Mouse (Mus musculus): Measurements from ENCODE around the gene Cpe. TPM values are rescaled to one million over a fixed set of nuclear protein-coding genes. Genes with fewer than 3 reads are reported as not detected.
"Not testable (repeated sequence)": the region's sequence is repeated elsewhere in the genome, so short reads cannot be mapped to it uniquely, and the experiment has no call there.

Cpe gene
- polyA plus RNA-seq, 1 experiment from 2014 or later = 723 TPM

GRCm38 (mm10) chr8:64671937-64672336, 20.9 kb downstream of the Cpe start:
- Histone ChIP-seq H3K9ac (no peak overlapping the region), H3K4me1 (replicated peaks) (peaks cover 6% of the 10 kb centered on the region), H3K9me3 (no peaks in the 10 kb centered on the region), H3K4me3 (no peak overlapping the region), H3K4me2 (no peak overlapping the region), H3K27me3 (no peaks in the 10 kb centered on the region), H3K27ac (replicated peaks) (no peak overlapping the region), H3K36me3 (no peaks in the 10 kb centered on the region)
- WGBS = 12% methylated on average over 1 of the region's 1 CpGs
- no peak for ATAC-seq (ENCODE audit: low FRiP score, low read depth)

DNA sequence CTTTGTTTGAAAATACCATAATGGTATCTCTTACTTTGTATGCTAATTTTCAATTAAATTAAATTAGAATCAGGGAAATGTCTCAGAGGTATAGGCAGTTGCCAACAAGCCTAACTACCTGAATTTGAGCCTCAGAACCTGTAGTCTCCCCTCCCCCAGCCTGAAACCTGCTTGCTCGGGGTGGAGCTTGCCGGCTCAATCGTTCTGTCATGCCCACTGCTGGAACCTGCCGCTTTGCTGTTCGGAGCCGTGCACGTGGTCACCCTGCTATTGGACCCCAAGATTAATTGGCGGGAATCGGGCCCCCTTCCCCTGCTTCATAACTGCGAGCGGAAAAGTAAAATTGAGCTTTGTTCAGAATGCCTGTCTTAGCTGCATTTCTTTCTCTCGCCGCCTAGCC, 26.5 kb downstream of the Cpe start:
- H3K9me3 ChIP-seq; H3K4me3 ChIP-seq; H3K9ac ChIP-seq; ATAC-seq (ENCODE audit: low FRiP score, low read depth); H3K4me1 ChIP-seq (replicated peaks); H3K4me2 ChIP-seq; H3K27ac ChIP-seq (replicated peaks); H3K27me3 ChIP-seq; H3K36me3 ChIP-seq: not testable (repeated sequence)
- WGBS = 55% methylated on average over 13 of the region's 13 CpGs

DNA sequence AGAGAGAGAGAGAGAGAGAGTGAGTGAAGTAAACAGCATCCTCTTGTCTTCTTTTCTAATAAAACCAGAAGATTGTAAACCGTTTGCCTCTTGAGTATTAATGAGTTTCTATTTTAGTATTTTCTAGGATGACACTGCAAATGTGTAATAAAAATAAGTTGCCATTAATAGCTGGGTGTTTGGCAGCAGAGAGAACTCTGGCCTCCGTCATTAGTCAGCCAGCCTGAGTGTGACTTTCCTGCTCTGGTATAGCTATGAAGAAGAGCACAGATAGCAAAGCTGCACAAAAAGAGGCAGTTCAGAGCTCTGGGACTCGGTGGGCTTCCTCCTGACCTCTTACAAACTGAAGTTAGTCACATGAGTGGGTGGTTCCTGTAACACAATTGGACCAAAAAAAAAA, 27.3 kb downstream of the Cpe start:
- no peaks in the 10 kb centered on the region for H3K36me3 ChIP-seq
- no peak overlapping the region for H3K27ac ChIP-seq (replicated peaks)
- H3K9ac ChIP-seq = no peak overlapping the region
- H3K4me1 ChIP-seq (replicated peaks) = peaks cover 5% of the 10 kb centered on the region; the same call in 1 of the 2 replicates
- H3K4me2 ChIP-seq = no peak overlapping the region
- ATAC-seq (ENCODE audit: low FRiP score, low read depth) = no peak
- no peak overlapping the region for H3K4me3 ChIP-seq
- no peaks in the 10 kb centered on the region for H3K9me3 ChIP-seq
- no peaks in the 10 kb centered on the region for H3K27me3 ChIP-seq
- WGBS = 60% methylated on average over 3 of the region's 3 CpGs

GRCm38 (mm10) chr8:64664811-64665210, 28.0 kb downstream of the Cpe start:
- no peak for ATAC-seq (ENCODE audit: low FRiP score, low read depth)
- WGBS = 62% methylated on average over 3 of the region's 3 CpGs

GRCm38 (mm10) chr8:64664350-64664749, 28.5 kb downstream of the Cpe start:
- Histone ChIP-seq H3K27ac (replicated peaks) (no peak overlapping the region), H3K27me3 (no peaks in the 10 kb centered on the region), H3K4me2 (no peak overlapping the region), H3K9me3 (no peaks in the 10 kb centered on the region), H3K9ac (no peak overlapping the region), H3K4me3 (no peak overlapping the region), H3K4me1 (replicated peaks) (peaks cover 11% of the 10 kb centered on the region; the same call in 1 of the 2 replicates), H3K36me3 (no peaks in the 10 kb centered on the region)
- no peak for ATAC-seq (ENCODE audit: low FRiP score, low read depth)
- WGBS = 46% methylated on average over 2 of the region's 2 CpGs

More at GRCm38 (mm10) chr8:64664811-64665210, 28.0 kb downstream of the Cpe start:
- H3K27ac ChIP-seq (replicated peaks) = no peak overlapping the region
- H3K4me3 ChIP-seq = no peak overlapping the region
- H3K27me3 ChIP-seq = no peaks in the 10 kb centered on the region
- no peak overlapping the region for H3K4me2 ChIP-seq
- H3K9me3 ChIP-seq = no peaks in the 10 kb centered on the region
- peaks cover 8% of the 10 kb centered on the region; the same call in 1 of the 2 replicates for H3K4me1 ChIP-seq (replicated peaks)
- H3K9ac ChIP-seq = no peak overlapping the region
- no peaks in the 10 kb centered on the region for H3K36me3 ChIP-seq

GRCm38 (mm10) chr8:64659097-64659496, 33.8 kb downstream of the Cpe start:
- no peak overlapping the region for H3K9ac ChIP-seq
- H3K27ac ChIP-seq (replicated peaks) = no peak overlapping the region; the same call in 1 of the 2 replicates
- no peaks in the 10 kb centered on the region for H3K27me3 ChIP-seq
- no peak for ATAC-seq (ENCODE audit: low FRiP score, low read depth)
- WGBS = 80% methylated on average over 5 of the region's 5 CpGs
- no peak overlapping the region for H3K4me3 ChIP-seq
- H3K9me3 ChIP-seq = no peaks in the 10 kb centered on the region
- H3K4me1 ChIP-seq (replicated peaks) = peaks cover 20% of the 10 kb centered on the region; the same call in 1 of the 2 replicates
- H3K36me3 ChIP-seq = 0 out of 2 replicates have a peak, but pooled peaks cover under 1% of the 10 kb centered on the region
- H3K4me2 ChIP-seq = no peak overlapping the region

GRCm38 (mm10) chr8:64657980-64658401, 34.9 kb downstream of the Cpe start:
- H3K4me3 ChIP-seq = no peak overlapping the region
- no peak overlapping the region for H3K4me2 ChIP-seq
- no peaks in the 10 kb centered on the region for H3K27me3 ChIP-seq
- H3K4me1 ChIP-seq (replicated peaks) = peaks cover 20% of the 10 kb centered on the region; the same call in 1 of the 2 replicates
- no peak overlapping the region for H3K9ac ChIP-seq
- 0 out of 2 replicates have a peak, but pooled peaks cover 4% of the 10 kb centered on the region for H3K36me3 ChIP-seq
- peak overlapping the region; percentile 52 for H3K27ac ChIP-seq (replicated peaks)
- WGBS = 69% methylated on average over 4 of the region's 4 CpGs
- ATAC-seq (ENCODE audit: low FRiP score, low read depth) = no peak
- no peaks in the 10 kb centered on the region for H3K9me3 ChIP-seq

GRCm38 (mm10) chr8:64657517-64657916, 35.3 kb downstream of the Cpe start:
- no peak overlapping the region for H3K9ac ChIP-seq
- H3K4me2 ChIP-seq = no peak overlapping the region
- peaks cover 20% of the 10 kb centered on the region; the same call in 1 of the 2 replicates for H3K4me1 ChIP-seq (replicated peaks)
- H3K4me3 ChIP-seq = no peak overlapping the region
- no peak for ATAC-seq (ENCODE audit: low FRiP score, low read depth)
- H3K27ac ChIP-seq (replicated peaks) = no peak overlapping the region
- WGBS = 18% methylated on average over 7 of the region's 7 CpGs
- H3K9me3 ChIP-seq = no peaks in the 10 kb centered on the region
- H3K27me3 ChIP-seq = no peaks in the 10 kb centered on the region
- H3K36me3 ChIP-seq = 0 out of 2 replicates have a peak, but pooled peaks cover 4% of the 10 kb centered on the region

GRCm38 (mm10) chr8:64655887-64656286, 37.0 kb downstream of the Cpe start:
- ATAC-seq (ENCODE audit: low FRiP score, low read depth) = no peak
- H3K27ac ChIP-seq (replicated peaks) = no peak overlapping the region

DNA sequence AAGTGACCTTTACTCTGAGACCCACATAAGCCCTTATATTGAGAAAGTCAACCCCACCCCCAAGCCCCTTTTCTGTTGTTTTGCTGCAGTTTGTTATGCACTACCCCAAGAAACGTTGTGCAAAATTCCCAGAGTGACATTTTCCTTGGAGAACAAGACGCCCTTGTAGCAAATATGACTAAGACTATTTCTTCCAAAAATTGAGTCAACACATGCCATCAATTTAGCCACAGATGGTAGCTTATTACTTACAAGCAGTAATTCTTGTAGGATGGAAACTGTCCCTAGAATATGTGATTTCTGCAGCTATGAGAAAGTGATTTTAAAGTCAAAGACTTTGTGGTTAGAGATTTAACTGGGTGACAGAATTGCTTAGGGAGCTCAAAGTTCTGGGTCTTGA, 37.8 kb downstream of the Cpe start:
- Histone ChIP-seq H3K4me1 (replicated peaks) (peaks cover 20% of the 10 kb centered on the region; the same call in 1 of the 2 replicates), H3K4me2 (no peak overlapping the region), H3K27ac (replicated peaks) (no peak overlapping the region), H3K27me3 (no peaks in the 10 kb centered on the region), H3K9ac (no peak overlapping the region), H3K4me3 (no peak overlapping the region), H3K36me3 (0 out of 2 replicates have a peak, but pooled peaks cover 4% of the 10 kb centered on the region), H3K9me3 (no peaks in the 10 kb centered on the region)
- 74% methylated on average over 2 of the region's 2 CpGs for WGBS
- ATAC-seq (ENCODE audit: low FRiP score, low read depth) = no peak

More at GRCm38 (mm10) chr8:64655887-64656286, 37.0 kb downstream of the Cpe start:
- no peaks in the 10 kb centered on the region for H3K9me3 ChIP-seq
- no peak overlapping the region for H3K4me3 ChIP-seq
- no peak overlapping the region for H3K9ac ChIP-seq
- peaks cover 20% of the 10 kb centered on the region; the same call in 1 of the 2 replicates for H3K4me1 ChIP-seq (replicated peaks)
- H3K27me3 ChIP-seq = no peaks in the 10 kb centered on the region
- H3K4me2 ChIP-seq = no peak overlapping the region
- H3K36me3 ChIP-seq = 0 out of 2 replicates have a peak, but pooled peaks cover 4% of the 10 kb centered on the region
- WGBS = 77% methylated on average over 6 of the region's 6 CpGs

GRCm38 (mm10) chr8:64652285-64652684, 40.6 kb downstream of the Cpe start:
- H3K36me3 ChIP-seq = 0 out of 2 replicates have a peak, but pooled peaks cover 4% of the 10 kb centered on the region
- no peaks in the 10 kb centered on the region; the same call in 1 of the 2 replicates for H3K4me1 ChIP-seq (replicated peaks)
- H3K27me3 ChIP-seq = no peaks in the 10 kb centered on the region
- no peak overlapping the region for H3K4me3 ChIP-seq
- no peak for ATAC-seq (ENCODE audit: low FRiP score, low read depth)
- H3K4me2 ChIP-seq = no peak overlapping the region
- no peaks in the 10 kb centered on the region for H3K9me3 ChIP-seq
- no peak overlapping the region for H3K27ac ChIP-seq (replicated peaks)
- H3K9ac ChIP-seq = no peak overlapping the region

GRCm38 (mm10) chr8:64648063-64648462, 44.8 kb downstream of the Cpe start:
- ATAC-seq (ENCODE audit: low FRiP score, low read depth) = no peak
- Histone ChIP-seq H3K9ac (no peak overlapping the region), H3K27ac (replicated peaks) (no peak overlapping the region), H3K27me3 (no peaks in the 10 kb centered on the region), H3K36me3 (no peaks in the 10 kb centered on the region), H3K4me3 (no peak overlapping the region), H3K4me1 (replicated peaks) (peaks cover 10% of the 10 kb centered on the region), H3K9me3 (no peaks in the 10 kb centered on the region), H3K4me2 (no peak overlapping the region)
- 86% methylated on average over 4 of the region's 4 CpGs for WGBS

DNA sequence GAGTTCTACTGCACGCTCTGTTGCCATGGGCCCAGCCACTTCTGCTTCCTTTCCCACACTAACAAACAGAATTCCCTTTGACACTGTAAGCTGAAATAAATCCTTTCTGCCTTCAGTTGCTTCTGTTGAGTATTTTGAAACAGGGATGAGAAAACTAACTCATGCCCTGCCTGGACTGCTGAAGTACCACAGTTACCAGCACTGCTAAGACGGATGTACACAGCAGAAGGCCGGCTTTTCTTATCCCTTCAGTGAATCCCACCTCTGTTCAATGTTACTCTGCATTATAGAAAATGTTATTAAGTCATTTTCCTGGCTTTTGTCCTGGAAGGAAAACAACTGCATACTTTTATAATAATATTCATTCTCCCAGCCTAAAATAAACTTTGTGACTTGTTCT, 45.7 kb downstream of the Cpe start:
- no peak for ATAC-seq (ENCODE audit: low FRiP score, low read depth)
- Histone ChIP-seq H3K4me1 (replicated peaks) (peaks cover 10% of the 10 kb centered on the region), H3K36me3 (no peaks in the 10 kb centered on the region), H3K4me2 (no peak overlapping the region), H3K27me3 (no peaks in the 10 kb centered on the region), H3K9me3 (no peaks in the 10 kb centered on the region), H3K4me3 (no peak overlapping the region), H3K27ac (replicated peaks) (no peak overlapping the region), H3K9ac (no peak overlapping the region)
- 93% methylated on average over 3 of the region's 3 CpGs for WGBS
